Mouse (Mus musculus) midbrain, embryonic 11.5 days (tissue): ENCODE measurements around the gene 4930590J08Rik. TPM values are rescaled to one million over a fixed set of nuclear protein-coding genes. Genes with fewer than 3 reads are reported as not detected.

Source experiments
- ATAC-seq: fragments of 200-750 bp; cut with Nextera tagmentation; 2 replicates; pipeline ENCODE4 v1.8.0; 2017; ENCODE audit warnings: moderate TSS enrichment, moderate library complexity; ENCODE audit not compliant: low FRiP score
- DNase-seq: peaks from one replicate; pipeline ENCODE4 v3.0.0; 2015; ENCODE audit warnings: low spot score; ENCODE audit errors: missing footprints
- H3K27ac ChIP-seq: fragments of 300-500 bp; sonication (generic); 2 replicates; pipeline ENCODE4 v1.5.1; 2014; ENCODE audit warnings: low read depth, low read length
- H3K27me3 ChIP-seq: fragments of 300-500 bp; sonication (generic); 2 replicates; pipeline ENCODE4 v1.6.1; 2014; ENCODE audit warnings: mild to moderate bottlenecking, low read length, moderate library complexity, mixed read lengths; ENCODE audit not compliant: control insufficient read depth, insufficient read depth
- H3K36me3 ChIP-seq: fragments of 300-500 bp; sonication (generic); 2 replicates; pipeline ENCODE4 v1.6.1; 2014; ENCODE audit warnings: mild to moderate bottlenecking, low read length, moderate library complexity, mixed read lengths; ENCODE audit not compliant: control insufficient read depth, insufficient read depth
- H3K4me1 ChIP-seq: fragments of 300-500 bp; sonication (generic); 2 replicates; pipeline ENCODE4 v1.6.1; 2014; ENCODE audit warnings: low read length; ENCODE audit not compliant: control insufficient read depth, insufficient read depth
- H3K4me2 ChIP-seq: fragments of 300-500 bp; sonication (generic); 2 replicates; pipeline ENCODE4 v1.6.1; 2014; ENCODE audit warnings: mild to moderate bottlenecking, moderate library complexity
- H3K4me3 ChIP-seq: fragments of 300-500 bp; sonication (generic); 2 replicates; pipeline ENCODE4 v1.5.1; 2014; ENCODE audit warnings: low read depth, low read length
- H3K9ac ChIP-seq: fragments of 300-500 bp; sonication (generic); 2 replicates; pipeline ENCODE4 v1.6.1; 2014; ENCODE audit warnings: low read length
- H3K9me3 ChIP-seq: fragments of 300-500 bp; sonication (generic); 2 replicates; pipeline ENCODE4 v1.6.1; 2016; ENCODE audit warnings: low read length; ENCODE audit not compliant: control insufficient read depth
- WGBS: fragments of 180-500 bp; shearing (Covaris S2); extraction: QIAGEN DNeasy Blood & Tissue Kit; methylation state at CpG from one replicate; pipeline ENCODE4 v1.1.7; 2014; 5-methylcytosine and 5-hydroxymethylcytosine counted together
- polyA plus RNA-seq: library from polyadenylated mRNA; unstranded; fragments of >200 nt; fragmentation: Nextera tagmentation; extraction: Ambion mirVana; gene quantifications from 2 replicates; pipeline ENCODE4 v1.2.1, GENCODE M21; 2014

The 4930590J08Rik gene
- polyA plus RNA-seq, 1 experiment from 2014 or later: 0.45 TPM

GRCm38 (mm10) chr6:91889255-91889906 lies 13.2 kb upstream of the 4930590J08Rik start:
- no peaks in the 10 kb centered on the region for H3K27me3 ChIP-seq
- 88% methylated on average over 3 of the region's 3 CpGs for WGBS
- H3K36me3 ChIP-seq: peaks cover 24% of the 10 kb centered on the region

GRCm38 (mm10) chr6:91890615-91891014 lies 12.0 kb upstream of the 4930590J08Rik start:
- Histone ChIP-seq H3K36me3 (peaks cover 25% of the 10 kb centered on the region), H3K4me2 (no peak overlapping the region), H3K9me3 (no peaks in the 10 kb centered on the region), H3K27me3 (no peaks in the 10 kb centered on the region), H3K9ac (no peak overlapping the region), H3K4me1 (no peaks in the 10 kb centered on the region), H3K27ac (no peak overlapping the region), H3K4me3 (no peak overlapping the region)
- DNase-seq (no peak), ATAC-seq (no peak)
- WGBS: 96% methylated on average over 5 of the region's 5 CpGs

More at GRCm38 (mm10) chr6:91889255-91889906, 13.2 kb upstream of the 4930590J08Rik start:
- Histone ChIP-seq H3K27ac (no peak overlapping the region), H3K4me2 (no peak overlapping the region), H3K9ac (no peak overlapping the region), H3K9me3 (no peaks in the 10 kb centered on the region), H3K4me3 (no peak overlapping the region), H3K4me1 (no peaks in the 10 kb centered on the region)
- no peak for DNase-seq
- ATAC-seq: no peak

GRCm38 (mm10) chr6:91891776-91892175 lies 10.8 kb upstream of the 4930590J08Rik start:
- H3K27ac ChIP-seq: no peak overlapping the region

GRCm38 (mm10) chr6:91896783-91897182 lies 5.8 kb upstream of the 4930590J08Rik start:
- no peak overlapping the region for H3K27ac ChIP-seq
- ATAC-seq (no peak), DNase-seq (no peak)
- no peaks in the 10 kb centered on the region for H3K27me3 ChIP-seq
- no peaks in the 10 kb centered on the region for H3K4me1 ChIP-seq
- H3K9me3 ChIP-seq: no peaks in the 10 kb centered on the region
- WGBS: 96% methylated on average over 3 of the region's 3 CpGs
- no peak overlapping the region for H3K4me2 ChIP-seq
- no peak overlapping the region for H3K9ac ChIP-seq
- H3K36me3 ChIP-seq: peaks cover 21% of the 10 kb centered on the region
- H3K4me3 ChIP-seq: no peak overlapping the region

More at GRCm38 (mm10) chr6:91891776-91892175, 10.8 kb upstream of the 4930590J08Rik start:
- Histone ChIP-seq H3K9ac (no peak overlapping the region), H3K4me3 (no peak overlapping the region), H3K9me3 (no peaks in the 10 kb centered on the region), H3K4me2 (no peak overlapping the region), H3K27me3 (no peaks in the 10 kb centered on the region), H3K36me3 (peaks cover 20% of the 10 kb centered on the region), H3K4me1 (no peaks in the 10 kb centered on the region)
- no peak for ATAC-seq
- WGBS: 93% methylated on average over 2 of the region's 2 CpGs
- DNase-seq: no peak

GRCm38 (mm10) chr6:91901505-91901904 lies 1.1 kb upstream of the 4930590J08Rik start:
- H3K9ac ChIP-seq: no peak overlapping the region
- H3K27ac ChIP-seq: no peak overlapping the region
- H3K4me3 ChIP-seq: no peak overlapping the region
- H3K36me3 ChIP-seq: peaks cover 12% of the 10 kb centered on the region
- ATAC-seq (0 out of 2 replicates have a peak, but pooled peaks have one; percentile 27), DNase-seq (peak; percentile 96)
- H3K27me3 ChIP-seq: no peaks in the 10 kb centered on the region
- H3K4me1 ChIP-seq: no peaks in the 10 kb centered on the region
- no peaks in the 10 kb centered on the region for H3K9me3 ChIP-seq
- H3K4me2 ChIP-seq: no peak overlapping the region
- 37% methylated on average over 5 of the region's 5 CpGs for WGBS

- Histone ChIP-seq H3K9ac (no peak overlapping the region), H3K36me3 (no peaks in the 10 kb centered on the region), H3K9me3 (no peaks in the 10 kb centered on the region), H3K4me1 (no peaks in the 10 kb centered on the region), H3K4me3 (no peak overlapping the region), H3K27me3 (no peaks in the 10 kb centered on the region), H3K4me2 (no peak overlapping the region), H3K27ac (no peak overlapping the region)
- ATAC-seq (no peak), DNase-seq (no peak)
- WGBS: 90% methylated on average over 10 of the region's 10 CpGs
These were observed 11.4 kb downstream of the 4930590J08Rik start for GRCm38 (mm10) chr6:91914011-91914410.

GRCm38 (mm10) chr6:91917286-91917685 lies 14.7 kb downstream of the 4930590J08Rik start:
- no peak overlapping the region for H3K9ac ChIP-seq
- 53% methylated on average over 4 of the region's 4 CpGs for WGBS

GRCm38 (mm10) chr6:91917716-91918115 lies 15.1 kb downstream of the 4930590J08Rik start:
- no peak overlapping the region for H3K9ac ChIP-seq
- ATAC-seq (no peak), DNase-seq (no peak)
- H3K4me1 ChIP-seq: no peaks in the 10 kb centered on the region
- H3K27ac ChIP-seq: no peak overlapping the region
- 78% methylated on average over 11 of the region's 11 CpGs for WGBS
- no peaks in the 10 kb centered on the region for H3K36me3 ChIP-seq
- H3K27me3 ChIP-seq: no peaks in the 10 kb centered on the region
- no peaks in the 10 kb centered on the region for H3K9me3 ChIP-seq
- no peak overlapping the region for H3K4me2 ChIP-seq
- H3K4me3 ChIP-seq: no peak overlapping the region

More at GRCm38 (mm10) chr6:91917286-91917685, 14.7 kb downstream of the 4930590J08Rik start:
- no peak for ATAC-seq
- DNase-seq: no peak
- no peaks in the 10 kb centered on the region for H3K27me3 ChIP-seq
- no peak overlapping the region for H3K27ac ChIP-seq
- no peak overlapping the region for H3K4me3 ChIP-seq
- no peaks in the 10 kb centered on the region for H3K36me3 ChIP-seq
- no peaks in the 10 kb centered on the region for H3K4me1 ChIP-seq
- no peaks in the 10 kb centered on the region for H3K9me3 ChIP-seq
- no peak overlapping the region for H3K4me2 ChIP-seq

GRCm38 (mm10) chr6:91931231-91931630 lies 28.6 kb downstream of the 4930590J08Rik start:
- H3K4me1 ChIP-seq: no peaks in the 10 kb centered on the region
- H3K4me2 ChIP-seq: no peak overlapping the region
- H3K9me3 ChIP-seq: no peaks in the 10 kb centered on the region
- WGBS: 94% methylated on average over 5 of the region's 5 CpGs
- no peaks in the 10 kb centered on the region for H3K36me3 ChIP-seq
- H3K9ac ChIP-seq: no peak overlapping the region
- H3K27ac ChIP-seq: no peak overlapping the region
- H3K27me3 ChIP-seq: no peaks in the 10 kb centered on the region
- H3K4me3 ChIP-seq: no peak overlapping the region
- ATAC-seq: no peak
- no peak for DNase-seq
